Mouse (Mus musculus) cerebellum, adult 2 months (tissue): ENCODE measurements around the gene Btf3.

ENCODE experiments used
- CTCF ChIP-seq: fragments of 200-500 bp; IDR thresholded peaks from 2 replicates; pipeline ENCODE4 v1.5.1; 2011; ENCODE audit warnings: low read depth, mild to moderate bottlenecking, control low read depth, low read length, moderate library complexity, borderline replicate concordance; ENCODE audit not compliant: insufficient read depth
- POLR2A ChIP-seq: fragments of 200-500 bp; IDR thresholded peaks from 2 replicates; pipeline ENCODE4 v1.6.1; 2011; ENCODE audit warnings: low read length, control low read depth, borderline replicate concordance; ENCODE audit not compliant: insufficient read depth

DNA sequence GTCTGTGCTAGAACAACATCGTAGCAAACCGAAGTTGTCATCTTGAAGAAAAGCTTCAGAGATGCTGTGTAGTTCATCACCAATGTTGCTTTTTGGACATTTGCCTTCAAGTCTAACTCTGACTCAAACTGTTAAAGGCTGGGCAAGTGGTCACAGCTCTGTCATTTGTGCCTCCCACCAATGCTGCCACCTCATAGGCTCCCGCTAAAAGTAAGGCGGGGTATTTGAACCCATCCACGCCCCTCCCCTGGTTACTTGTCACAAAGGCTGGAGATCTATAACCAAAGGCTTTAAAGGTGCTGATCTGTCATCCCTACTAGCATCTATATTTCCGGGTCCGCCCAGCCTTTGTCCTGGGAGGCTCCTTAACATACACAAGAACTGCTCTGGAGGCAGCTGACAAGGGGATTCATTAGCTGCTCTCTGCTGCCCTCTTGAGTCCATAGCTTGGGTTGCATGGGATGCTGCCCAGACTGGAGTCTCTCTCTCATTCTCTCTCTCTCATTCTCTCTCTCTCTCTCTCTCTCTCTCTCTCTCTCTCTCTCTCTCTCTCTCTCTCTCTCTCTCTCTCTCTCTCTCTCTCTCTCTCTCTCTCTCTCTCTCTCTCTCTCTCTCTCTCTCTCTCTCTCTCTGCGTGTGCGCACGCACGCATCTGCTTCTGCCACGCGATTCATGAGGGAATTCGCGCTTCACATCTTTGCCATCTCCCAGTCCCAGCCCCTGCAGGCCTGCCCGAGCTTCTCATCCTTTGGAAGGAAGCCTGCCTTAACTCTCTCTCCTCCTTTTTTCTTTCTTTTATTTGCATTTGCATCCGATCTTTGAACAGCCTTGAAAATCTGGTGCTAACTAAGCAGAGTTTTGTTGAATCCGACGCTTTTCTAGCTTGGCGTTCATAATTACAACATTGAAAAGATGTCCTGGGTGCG lies 17.7 kb downstream of the Btf3 start:
- no peak for TF ChIP-seq POLR2A
- TF ChIP-seq CTCF, result peak; percentile 72; the same call in 1 of the 2 replicates
